Mouse (Mus musculus) olfactory bulb, adult 2 months (tissue): ENCODE data around the gene Sdr9c7. TPM values are rescaled to one million over a fixed set of nuclear protein-coding genes. Genes with fewer than 3 reads are reported as not detected.
"Not testable (repeated sequence)": the region's sequence is repeated elsewhere in the genome, so short reads cannot be mapped to it uniquely, and the experiment has no call there.

ENCODE experiments used
- H3K27ac ChIP-seq: fragments of 200-500 bp; 2 replicates; pipeline ENCODE4 v1.5.1; 2012; ENCODE audit warnings: low read depth, low read length; ENCODE audit not compliant: insufficient read depth
- H3K4me1 ChIP-seq: fragments of 200-500 bp; 2 replicates; pipeline ENCODE4 v1.6.1; 2012; ENCODE audit warnings: low read length; ENCODE audit not compliant: control insufficient read depth, insufficient read depth
- H3K4me3 ChIP-seq: fragments of 200-500 bp; 2 replicates; pipeline ENCODE4 v1.5.1; 2012; ENCODE audit warnings: mild to moderate bottlenecking, low read depth, low read length, moderate library complexity; ENCODE audit not compliant: insufficient read depth
- CTCF ChIP-seq: fragments of 200-500 bp; IDR thresholded peaks from 2 replicates; pipeline ENCODE4 v1.5.1; 2012; ENCODE audit warnings: low read depth, mild to moderate bottlenecking, low read length, moderate library complexity; ENCODE audit not compliant: insufficient read depth
- POLR2A ChIP-seq: fragments of 200-500 bp; IDR thresholded peaks from 2 replicates; pipeline ENCODE4 v1.6.1; 2012; ENCODE audit warnings: mild to moderate bottlenecking, low read depth, low read length, moderate library complexity; ENCODE audit not compliant: insufficient read depth
- WGBS: fragments of 180-500 bp; shearing (Covaris S2); methylation state at CpG from one replicate; pipeline ENCODE4 v1.1.7; 2018; 5-methylcytosine and 5-hydroxymethylcytosine counted together
- polyA plus RNA-seq: library from polyadenylated mRNA; stranded (reverse); fragments of >200 nt; gene quantifications from 2 replicates; pipeline ENCODE4 v1.2.4, GENCODE M21; 2012; ENCODE audit warnings: low replicate concordance; ENCODE audit not compliant: missing spikeins, insufficient read depth, insufficient read length

The Sdr9c7 gene
- polyA plus RNA-seq, 1 experiment, result not detected

DNA sequence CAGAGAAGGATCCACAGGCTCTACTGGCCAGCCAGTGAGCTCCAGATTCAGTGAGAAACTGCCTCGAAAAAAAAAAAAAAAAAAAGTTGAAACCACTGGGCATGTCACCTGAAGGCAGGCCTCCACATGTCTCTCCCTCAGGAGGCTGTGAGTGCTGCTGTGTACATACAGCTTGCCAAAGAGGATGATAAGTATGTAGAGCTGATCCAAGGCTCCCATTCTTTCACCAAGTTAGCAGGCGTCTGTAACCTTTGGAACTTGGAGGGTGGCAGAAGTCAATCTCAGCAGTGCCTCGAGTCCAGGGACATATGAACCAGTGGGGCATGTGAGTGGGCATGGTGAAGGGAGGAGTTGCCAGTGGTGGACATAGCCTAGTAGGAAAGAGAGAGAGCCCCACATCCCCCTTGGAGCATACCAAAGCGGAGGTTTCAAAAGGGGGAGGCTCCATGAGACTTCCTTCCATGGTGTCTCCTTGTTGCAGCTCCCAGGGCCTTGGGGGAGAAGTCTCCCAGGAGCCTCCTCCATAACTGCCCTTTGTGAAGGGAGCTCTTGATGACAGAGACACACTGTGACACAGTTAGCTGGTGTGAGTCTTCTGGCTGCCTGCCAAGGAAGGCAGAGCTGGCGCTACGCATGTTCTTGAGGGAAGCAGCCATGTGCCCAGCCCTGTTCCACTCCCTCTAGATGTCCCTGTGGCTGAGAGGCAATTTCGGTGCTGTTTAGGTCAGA lies 6.6 kb downstream of the Sdr9c7 start:
- TF ChIP-seq POLR2A, result no peak
- TF ChIP-seq CTCF, result no peak
- 50% methylated on average over 7 of the region's 7 CpGs for WGBS
- peaks cover 5% of the 10 kb centered on the region for H3K4me1 ChIP-seq
- H3K4me3 ChIP-seq, result no peak overlapping the region
- no peak overlapping the region for H3K27ac ChIP-seq

DNA sequence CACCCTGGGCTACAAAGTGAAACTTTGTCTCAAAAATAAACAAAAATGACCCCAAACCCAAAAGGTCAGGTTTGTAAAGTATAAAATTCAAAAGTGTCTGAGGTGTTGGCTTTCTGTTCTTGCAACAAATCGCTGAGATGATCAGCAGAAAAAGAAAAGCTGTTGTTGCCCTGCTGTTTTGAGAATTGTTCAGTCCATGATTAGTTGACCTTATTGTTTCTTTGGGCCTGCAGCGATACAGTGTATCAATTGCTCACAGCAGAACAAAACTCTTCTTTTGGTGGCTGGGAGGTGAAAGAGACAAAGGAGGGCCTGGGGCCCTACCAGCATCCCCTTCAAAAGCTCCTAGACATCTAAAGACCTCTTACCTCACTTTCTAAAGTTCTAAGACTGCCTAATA lies 7.8 kb downstream of the Sdr9c7 start:
- no peak for TF ChIP-seq POLR2A
- no peak for TF ChIP-seq CTCF
- WGBS, result 89% methylated on average over 2 of the region's 2 CpGs
- Histone ChIP-seq H3K4me3 (no peak overlapping the region), H3K4me1 (peaks cover 5% of the 10 kb centered on the region), H3K27ac (no peak overlapping the region)

DNA sequence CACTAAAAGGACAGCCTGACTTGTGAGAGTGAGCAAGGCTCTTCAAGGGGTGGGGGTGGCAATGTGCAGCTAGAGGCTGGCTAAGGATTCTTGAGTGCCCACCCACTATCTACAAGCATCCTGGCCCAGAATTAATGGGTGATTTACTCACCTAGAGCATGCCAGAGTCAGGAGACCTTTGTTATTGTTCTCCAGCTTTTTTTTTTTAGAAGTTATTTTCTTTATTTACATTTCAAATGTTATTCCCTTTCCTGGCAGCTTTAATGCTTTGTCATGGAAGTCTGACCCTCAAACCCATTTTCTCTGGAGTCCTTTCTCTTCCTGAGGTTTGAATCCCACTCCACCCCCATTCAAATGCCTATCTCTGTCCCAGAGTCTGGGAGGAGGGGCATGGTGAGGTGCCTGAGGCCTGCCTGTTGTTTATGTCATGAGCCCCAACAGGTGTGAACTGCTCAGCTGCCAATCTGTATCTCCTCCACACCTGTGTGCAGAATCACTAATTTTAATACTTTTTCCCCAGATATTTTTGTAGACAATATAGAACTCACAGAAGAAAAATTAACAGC lies 9.2 kb downstream of the Sdr9c7 start:
- Histone ChIP-seq H3K27ac (no peak overlapping the region), H3K4me3 (no peak overlapping the region), H3K4me1 (peaks cover 5% of the 10 kb centered on the region)
- no peak for TF ChIP-seq CTCF
- TF ChIP-seq POLR2A, result no peak

DNA sequence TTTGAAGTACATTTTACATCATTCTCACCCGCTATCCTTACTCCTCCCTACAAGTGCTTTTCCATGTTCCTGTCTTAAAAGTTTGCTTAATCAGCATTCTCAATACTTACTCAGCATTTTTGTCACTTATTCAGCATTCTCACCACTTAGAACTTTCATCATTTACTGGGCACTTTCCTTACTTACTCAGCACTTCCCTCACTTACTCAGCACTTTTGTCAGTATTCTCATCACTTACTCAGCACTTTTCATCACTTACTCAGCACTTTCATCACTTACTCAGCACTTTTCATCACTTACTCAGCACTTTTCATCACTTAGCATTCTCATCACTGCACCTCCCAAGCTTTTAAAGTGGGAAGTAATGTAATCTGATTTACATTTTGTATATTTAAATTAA lies 17.3 kb downstream of the Sdr9c7 start:
- H3K4me3 ChIP-seq, result no peak overlapping the region
- WGBS, result 97% methylated on average over 1 of the region's 1 CpGs
- no peaks in the 10 kb centered on the region for H3K4me1 ChIP-seq
- no peak overlapping the region for H3K27ac ChIP-seq
- TF ChIP-seq POLR2A (no peak), CTCF (no peak)

DNA sequence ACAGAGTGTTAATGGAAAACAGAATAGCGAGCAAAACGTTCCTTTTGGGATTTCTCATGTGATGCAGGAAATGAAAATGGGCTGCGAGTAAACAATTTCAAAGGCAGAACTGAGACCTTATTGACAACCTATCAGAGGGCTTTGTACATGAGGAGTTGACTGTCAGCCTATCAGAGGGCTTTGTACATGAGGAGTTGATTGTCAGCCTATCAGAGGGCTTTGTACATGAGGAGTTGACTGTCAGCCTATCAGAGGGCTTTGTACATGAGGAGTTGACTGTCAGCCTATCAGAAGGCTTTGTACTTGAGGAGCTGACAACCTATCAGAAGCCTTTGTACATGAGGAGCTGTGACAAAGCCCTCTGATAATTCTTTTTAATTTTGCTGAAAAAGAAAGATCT lies 18.9 kb downstream of the Sdr9c7 start:
- not testable (repeated sequence) for H3K4me1 ChIP-seq
- 86% methylated on average over 3 of the region's 3 CpGs for WGBS

DNA sequence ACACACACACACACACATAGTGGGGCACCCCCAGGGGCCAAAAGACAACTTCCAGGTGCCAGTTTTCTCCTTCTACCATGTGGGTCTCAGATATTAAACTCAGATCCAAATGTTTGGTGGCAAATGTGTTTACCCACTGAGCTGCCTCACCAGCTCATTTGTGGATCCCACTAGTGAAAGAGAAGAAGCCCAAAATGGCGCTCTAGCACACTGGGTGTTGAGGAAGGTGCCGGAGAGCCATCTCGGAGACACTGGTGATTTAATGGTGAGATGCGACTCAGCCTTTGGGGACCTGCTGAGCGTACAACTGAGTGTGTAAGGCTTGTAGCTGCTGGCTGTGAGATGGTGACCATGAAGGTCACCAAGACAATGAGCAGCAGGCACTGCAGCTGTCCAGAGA lies 19.3 kb downstream of the Sdr9c7 start:
- TF ChIP-seq CTCF (no peak), POLR2A (no peak)
- WGBS, result over 99% methylated on average over 5 of the region's 5 CpGs
- Histone ChIP-seq H3K4me3 (no peak overlapping the region), H3K27ac (no peak overlapping the region), H3K4me1 (no peaks in the 10 kb centered on the region)

More for the DNA sequence above, 18.9 kb downstream of the Sdr9c7 start:
- not testable (repeated sequence) for H3K27ac ChIP-seq, H3K4me3 ChIP-seq

DNA sequence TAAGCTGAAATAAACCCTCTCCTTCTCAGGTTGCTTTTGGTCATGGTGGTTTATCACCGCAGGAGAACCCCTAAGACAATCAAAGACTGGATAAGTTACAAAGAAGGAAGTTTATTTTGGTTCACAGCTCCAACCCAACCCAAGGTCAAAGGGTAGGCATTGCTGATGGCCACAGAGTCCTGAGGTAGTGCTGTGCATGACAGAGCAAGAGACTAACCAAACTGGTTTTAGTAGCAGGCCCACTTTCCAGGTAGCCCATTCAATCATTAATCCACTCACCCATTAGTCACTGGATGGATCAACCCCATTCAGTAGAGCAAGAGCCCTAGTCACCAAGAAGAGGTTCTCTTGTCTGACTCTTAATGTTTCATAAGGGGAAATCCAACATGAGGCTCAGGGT lies 23.9 kb downstream of the Sdr9c7 start:
- Histone ChIP-seq H3K4me1 (no peaks in the 10 kb centered on the region), H3K4me3 (no peak overlapping the region), H3K27ac (no peak overlapping the region)
- TF ChIP-seq POLR2A (no peak), CTCF (no peak)
- WGBS, result 84% methylated on average over 1 of the region's 1 CpGs

DNA sequence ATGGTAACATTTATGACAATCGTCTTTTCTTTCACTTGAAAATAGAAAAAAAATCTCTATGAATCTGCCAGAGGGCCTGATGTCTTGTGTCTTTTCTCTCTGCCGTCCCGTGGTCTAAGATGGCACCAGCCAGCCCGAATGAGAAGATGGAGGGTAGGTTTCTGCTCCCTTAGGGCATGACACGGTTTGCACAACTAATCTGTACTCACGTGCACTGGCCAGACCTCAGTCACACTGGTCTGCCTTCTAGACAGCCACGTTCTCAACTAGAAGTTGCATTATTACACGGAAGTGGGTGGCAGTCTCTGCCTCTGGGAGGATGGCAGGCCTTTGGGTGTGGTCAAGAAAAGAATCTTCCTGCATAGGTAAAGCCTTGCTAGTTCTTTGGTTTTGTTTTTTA lies 24.7 kb downstream of the Sdr9c7 start:
- Histone ChIP-seq H3K4me3 (no peak overlapping the region), H3K4me1 (no peaks in the 10 kb centered on the region), H3K27ac (no peak overlapping the region)
- TF ChIP-seq POLR2A (no peak), CTCF (no peak)
- WGBS, result 93% methylated on average over 8 of the region's 8 CpGs

DNA sequence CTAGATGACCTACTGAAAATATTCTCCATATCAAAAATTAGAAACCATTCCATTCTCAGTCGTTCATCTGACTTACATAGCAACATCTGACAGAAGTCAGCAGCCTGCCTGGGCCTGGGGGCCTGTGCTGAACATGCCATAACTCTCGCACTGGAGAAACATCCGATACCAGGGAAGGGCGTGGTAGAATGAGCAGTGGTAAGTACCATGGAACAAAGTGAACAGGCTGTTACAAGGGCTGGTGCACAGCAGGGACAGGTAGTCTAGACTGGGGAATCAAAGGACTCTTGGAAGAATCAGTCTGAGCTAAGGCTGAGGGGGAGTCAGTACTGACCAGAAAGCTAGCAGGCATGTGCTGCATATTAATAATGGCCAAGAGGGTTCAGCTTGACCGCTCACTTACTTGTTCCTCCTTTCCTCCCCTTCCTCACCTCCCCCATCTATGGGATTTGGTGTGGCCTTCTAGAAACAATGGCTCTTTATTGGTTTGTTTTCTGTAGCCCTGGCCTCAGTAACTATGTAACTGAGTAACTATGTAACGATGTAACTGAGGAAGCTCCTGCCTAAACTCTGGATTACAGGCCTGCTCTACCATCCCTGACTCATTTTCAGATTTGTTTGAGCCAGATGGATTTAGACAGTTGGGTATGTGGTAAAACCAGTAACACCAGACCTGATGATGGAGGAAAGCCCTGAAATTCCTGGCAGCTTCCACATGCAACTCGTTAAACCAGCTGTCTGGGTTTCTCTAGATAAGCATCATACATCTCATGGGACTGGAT lies 26.5 kb downstream of the Sdr9c7 start:
- Histone ChIP-seq H3K4me1 (no peaks in the 10 kb centered on the region), H3K4me3 (no peak overlapping the region), H3K27ac (no peak overlapping the region)
- no peak for TF ChIP-seq CTCF
- TF ChIP-seq POLR2A, result no peak
- 78% methylated on average over 7 of the region's 7 CpGs for WGBS
